Mouse (Mus musculus) neural tube, embryonic 12.5 days (tissue): ENCODE data around the gene Hsd17b2. TPM values are rescaled to one million over a fixed set of nuclear protein-coding genes. Genes with fewer than 3 reads are reported as not detected.

ENCODE experiments used
- ATAC-seq: fragments of 200-750 bp; cut with Nextera tagmentation; 2 replicates; pipeline ENCODE4 v1.8.0; 2017; ENCODE audit warnings: low read depth, mild to moderate bottlenecking, moderate TSS enrichment, moderate library complexity; ENCODE audit not compliant: low FRiP score
- H3K27ac ChIP-seq: fragments of 300-500 bp; sonication (generic); 2 replicates; pipeline ENCODE4 v1.5.1; 2016
- H3K27me3 ChIP-seq: fragments of 300-500 bp; sonication (generic); replicated peaks from 2 replicates; pipeline ENCODE4 v1.6.1; 2016; ENCODE audit warnings: mild to moderate bottlenecking
- H3K36me3 ChIP-seq: fragments of 300-500 bp; sonication (generic); 2 replicates; pipeline ENCODE4 v1.6.1; 2016; ENCODE audit warnings: mild to moderate bottlenecking
- H3K4me1 ChIP-seq: fragments of 300-500 bp; sonication (generic); 2 replicates; pipeline ENCODE4 v1.6.1; 2016
- H3K4me2 ChIP-seq: fragments of 300-500 bp; sonication (generic); replicated peaks from 2 replicates; pipeline ENCODE4 v1.6.1; 2016; ENCODE audit warnings: mild to moderate bottlenecking
- H3K4me3 ChIP-seq: fragments of 300-500 bp; sonication (generic); 2 replicates; pipeline ENCODE4 v1.5.1; 2016
- H3K9ac ChIP-seq: fragments of 300-500 bp; sonication (generic); 2 replicates; pipeline ENCODE4 v1.6.1; 2016; ENCODE audit warnings: mild to moderate bottlenecking
- H3K9me3 ChIP-seq: fragments of 300-500 bp; sonication (generic); 2 replicates; pipeline ENCODE4 v1.6.1; 2016; ENCODE audit warnings: mild to moderate bottlenecking
- WGBS: fragments of 180-500 bp; shearing (Covaris S2); methylation state at CpG from one replicate; pipeline ENCODE4 v1.1.7; 2016; 5-methylcytosine and 5-hydroxymethylcytosine counted together
- polyA plus RNA-seq: library from polyadenylated mRNA; unstranded; fragments of >200 nt; fragmentation: Nextera tagmentation; extraction: Ambion mirVana; gene quantifications from 2 replicates; pipeline ENCODE4 v1.2.1, GENCODE M21; 2016

Hsd17b2 gene
- polyA plus RNA-seq, 1 experiment from 2014 or later, result not detected

DNA sequence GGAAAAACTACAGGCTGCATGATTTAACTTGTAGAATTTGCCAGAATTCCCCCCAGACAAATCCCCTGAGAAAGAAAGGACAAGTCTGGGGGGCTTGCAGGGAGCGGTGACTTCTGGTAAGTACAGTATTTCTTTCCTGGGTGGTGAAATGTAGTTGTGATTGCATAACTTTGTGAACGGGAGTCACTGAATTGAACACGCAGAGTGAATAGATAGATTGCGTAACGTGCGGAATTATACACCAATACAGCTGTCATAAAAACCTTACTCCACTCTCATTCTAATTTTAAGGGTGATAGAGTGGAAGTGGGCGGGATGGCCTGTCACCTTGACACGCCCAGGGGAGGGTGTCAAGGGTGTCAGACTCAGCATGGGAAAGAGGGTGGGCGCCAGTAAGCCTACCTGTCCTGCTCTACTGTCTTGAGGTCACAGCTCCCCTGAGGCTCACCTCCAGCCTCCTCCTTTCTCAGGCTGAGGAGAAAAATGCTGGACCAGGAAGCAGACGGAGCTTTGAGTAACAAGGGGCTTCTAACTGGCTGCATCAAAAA lies 17.7 kb upstream of the Hsd17b2 start:
- no peak overlapping the region for H3K9ac ChIP-seq
- no peak for ATAC-seq
- no peaks in the 10 kb centered on the region for H3K9me3 ChIP-seq
- no peak overlapping the region for H3K4me3 ChIP-seq
- H3K27ac ChIP-seq, result no peak overlapping the region
- H3K4me1 ChIP-seq, result no peaks in the 10 kb centered on the region
- no peaks in the 10 kb centered on the region for H3K27me3 ChIP-seq
- 51% methylated on average over 10 of the region's 10 CpGs for WGBS
- H3K36me3 ChIP-seq, result no peaks in the 10 kb centered on the region
- H3K4me2 ChIP-seq, result 0 out of 2 replicates have a peak overlapping the region, but pooled peaks have one; percentile 5

DNA sequence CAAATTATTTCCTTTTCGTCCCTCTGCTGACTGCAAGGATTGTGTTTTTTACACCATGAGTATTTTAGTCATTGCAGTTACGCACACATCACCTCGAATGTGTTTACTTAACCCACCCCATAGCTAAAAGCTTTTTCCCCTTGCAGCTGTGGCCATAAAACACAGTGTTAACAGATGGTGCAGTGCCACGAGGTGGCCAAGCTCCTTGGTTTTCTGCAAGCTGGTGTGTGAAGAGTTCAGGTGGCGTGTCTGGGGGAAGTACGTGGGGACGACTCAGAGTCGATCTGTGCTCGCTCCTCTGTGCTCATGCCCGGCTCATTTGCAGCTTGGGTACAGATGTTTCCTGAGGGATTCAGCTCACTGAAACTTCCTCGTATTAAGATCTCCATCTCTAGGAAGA lies 17.2 kb upstream of the Hsd17b2 start:
- Histone ChIP-seq H3K27ac (no peak overlapping the region), H3K4me2 (no peak overlapping the region), H3K4me3 (no peak overlapping the region), H3K36me3 (no peaks in the 10 kb centered on the region), H3K27me3 (no peaks in the 10 kb centered on the region), H3K9me3 (no peaks in the 10 kb centered on the region), H3K4me1 (no peaks in the 10 kb centered on the region), H3K9ac (no peak overlapping the region)
- no peak for ATAC-seq
- 53% methylated on average over 11 of the region's 11 CpGs for whole genome bisulfite sequencing

DNA sequence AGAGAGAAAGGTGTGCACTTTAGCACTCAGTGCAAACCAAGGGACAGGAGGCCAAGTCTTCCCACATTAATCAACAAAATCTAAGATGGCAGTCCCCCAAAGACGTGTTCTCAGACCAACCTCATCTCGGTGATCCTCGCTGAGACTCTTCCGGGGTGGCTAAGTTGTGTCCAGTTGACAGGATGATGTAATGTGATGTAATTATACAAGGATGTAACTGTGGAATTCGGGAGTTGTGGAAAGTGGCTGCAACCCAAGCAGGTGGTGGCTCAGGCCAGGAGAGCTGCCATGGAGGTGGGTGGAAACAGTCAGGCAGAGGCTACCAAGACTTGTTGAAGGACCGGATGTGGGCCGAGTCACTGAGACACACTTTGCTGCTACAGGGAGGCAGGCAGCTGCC lies 13.8 kb upstream of the Hsd17b2 start:
- Histone ChIP-seq H3K4me3 (no peak overlapping the region), H3K36me3 (no peaks in the 10 kb centered on the region), H3K4me1 (no peaks in the 10 kb centered on the region), H3K4me2 (no peak overlapping the region), H3K9me3 (no peaks in the 10 kb centered on the region), H3K27ac (no peak overlapping the region), H3K27me3 (no peaks in the 10 kb centered on the region), H3K9ac (no peak overlapping the region)
- no peak for ATAC-seq
- 84% methylated on average over 7 of the region's 7 CpGs for WGBS

DNA sequence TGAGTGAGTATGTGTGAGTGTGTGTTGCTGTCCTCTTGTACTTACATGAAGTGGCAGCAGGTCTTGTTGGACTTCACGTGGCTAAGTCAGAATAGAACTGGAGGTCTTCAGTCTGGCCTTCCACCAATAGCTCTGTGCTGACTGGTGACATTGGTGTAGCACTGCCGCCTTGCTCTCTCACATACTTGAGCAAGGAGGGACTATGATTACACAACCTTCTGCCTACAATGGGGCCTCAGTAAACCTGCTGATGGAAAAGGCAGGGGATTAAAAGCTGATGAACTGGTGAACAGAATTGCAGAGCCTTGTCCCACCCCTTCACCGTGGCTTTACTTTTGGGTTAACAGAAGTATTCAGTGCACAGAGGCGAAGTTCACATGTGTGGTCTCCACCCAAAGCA lies 9.6 kb upstream of the Hsd17b2 start:
- ATAC-seq, result no peak

DNA sequence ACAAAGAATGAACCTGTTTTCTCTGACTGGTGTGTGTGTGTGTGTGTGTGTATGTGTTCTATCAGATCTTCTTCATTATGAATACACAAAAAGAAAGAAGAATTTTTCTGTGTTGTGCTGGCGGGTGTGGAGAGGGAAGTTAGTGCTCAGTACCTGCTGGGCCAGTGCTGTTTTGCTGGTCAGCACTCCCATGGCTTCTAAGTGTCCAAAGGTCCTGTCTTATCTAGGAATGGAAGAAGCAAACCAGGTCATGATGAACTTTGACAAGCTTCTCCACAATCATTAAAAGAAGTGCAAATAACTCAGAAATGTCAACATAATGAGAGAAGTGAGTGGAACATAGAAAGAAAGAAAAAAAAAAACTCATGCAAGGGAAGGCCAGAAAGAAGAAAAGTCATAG lies 6.1 kb upstream of the Hsd17b2 start:
- Histone ChIP-seq H3K4me1 (no peaks in the 10 kb centered on the region), H3K27me3 (no peaks in the 10 kb centered on the region), H3K9ac (no peak overlapping the region), H3K4me2 (no peak overlapping the region), H3K4me3 (no peak overlapping the region), H3K36me3 (no peaks in the 10 kb centered on the region), H3K27ac (no peak overlapping the region), H3K9me3 (no peaks in the 10 kb centered on the region)
- WGBS, result 96% methylated on average over 1 of the region's 1 CpGs
- ATAC-seq, result no peak

More for the DNA sequence above, 9.6 kb upstream of the Hsd17b2 start:
- Histone ChIP-seq H3K27me3 (no peaks in the 10 kb centered on the region), H3K4me3 (no peak overlapping the region), H3K4me2 (no peak overlapping the region), H3K9me3 (no peaks in the 10 kb centered on the region), H3K36me3 (no peaks in the 10 kb centered on the region), H3K4me1 (no peaks in the 10 kb centered on the region), H3K27ac (no peak overlapping the region), H3K9ac (no peak overlapping the region)
- WGBS, result 90% methylated on average over 4 of the region's 4 CpGs

DNA sequence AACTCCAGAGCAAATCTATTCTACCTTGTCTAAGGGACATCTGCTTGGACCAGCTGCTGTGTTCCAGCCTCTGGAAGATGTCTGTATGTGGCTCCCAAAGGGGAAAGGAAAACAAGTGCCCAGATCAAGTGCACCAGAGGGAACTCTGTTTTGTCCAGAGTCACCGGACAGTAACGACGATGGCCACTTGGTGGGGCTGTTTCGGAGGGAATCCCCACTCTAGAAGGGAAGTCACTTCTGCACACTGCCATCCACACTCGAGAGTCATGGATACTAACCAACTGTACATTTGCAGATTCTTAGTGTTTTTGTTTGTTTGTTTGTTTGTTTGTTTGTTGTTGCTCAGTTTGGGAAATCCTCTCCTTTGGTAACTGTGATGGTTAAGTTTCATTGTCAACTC lies 4.5 kb upstream of the Hsd17b2 start:
- 47% methylated on average over 5 of the region's 5 CpGs for WGBS
- Histone ChIP-seq H3K36me3 (no peaks in the 10 kb centered on the region), H3K9me3 (no peaks in the 10 kb centered on the region), H3K4me2 (no peak overlapping the region), H3K27ac (no peak overlapping the region), H3K9ac (no peak overlapping the region), H3K4me1 (no peaks in the 10 kb centered on the region), H3K4me3 (no peak overlapping the region), H3K27me3 (no peaks in the 10 kb centered on the region)
- ATAC-seq, result no peak

DNA sequence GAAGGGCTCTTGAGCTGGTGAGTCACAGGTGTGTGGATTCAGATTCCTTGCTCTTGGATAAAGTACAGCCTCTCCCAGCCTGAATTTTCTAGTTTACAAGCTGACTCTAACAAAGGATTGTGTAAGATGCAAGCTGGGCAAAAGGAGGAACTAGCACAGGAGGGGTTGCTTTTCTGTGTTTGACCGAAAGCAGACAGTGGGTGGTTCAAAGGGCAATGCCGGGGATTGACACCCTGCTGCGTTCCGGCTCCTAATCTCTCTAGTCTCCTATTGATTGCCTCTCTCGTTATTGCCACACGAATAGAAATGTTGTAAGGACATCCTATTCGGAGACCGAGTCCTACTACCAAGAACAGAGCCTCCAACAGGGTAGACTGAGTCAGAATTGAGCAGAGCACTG lies 1.0 kb upstream of the Hsd17b2 start:
- no peaks in the 10 kb centered on the region for H3K36me3 ChIP-seq
- ATAC-seq, result no peak
- no peak overlapping the region for H3K4me3 ChIP-seq
- H3K4me2 ChIP-seq, result no peak overlapping the region
- H3K27ac ChIP-seq, result no peak overlapping the region
- 60% methylated on average over 8 of the region's 8 CpGs for WGBS
- no peak overlapping the region for H3K9ac ChIP-seq
- H3K27me3 ChIP-seq, result no peaks in the 10 kb centered on the region
- H3K4me1 ChIP-seq, result no peaks in the 10 kb centered on the region
- no peaks in the 10 kb centered on the region for H3K9me3 ChIP-seq

DNA sequence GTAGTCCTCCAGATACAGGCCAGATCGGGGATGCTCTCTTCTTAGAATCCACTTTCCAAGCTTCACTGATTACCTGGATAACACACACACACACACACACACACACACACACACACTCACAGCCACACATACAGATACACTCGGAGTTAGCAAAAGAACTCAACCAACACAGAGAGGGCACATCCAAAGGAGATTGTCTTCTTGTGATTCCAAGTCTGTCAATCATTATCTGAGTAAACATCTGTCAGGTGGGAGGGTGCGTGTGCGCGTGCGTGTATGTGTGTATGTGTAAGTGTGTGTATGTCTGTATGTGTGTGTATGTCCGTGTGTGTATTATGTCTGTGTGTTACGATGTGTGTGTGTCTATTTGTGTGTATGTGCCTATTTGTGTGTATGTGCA lies 458 bp upstream of the Hsd17b2 start:
- no peak overlapping the region for H3K4me2 ChIP-seq
- H3K4me3 ChIP-seq, result no peak overlapping the region
- H3K4me1 ChIP-seq, result no peaks in the 10 kb centered on the region
- H3K9me3 ChIP-seq, result no peaks in the 10 kb centered on the region
- H3K9ac ChIP-seq, result no peak overlapping the region
- no peak overlapping the region for H3K27ac ChIP-seq
- WGBS, result 93% methylated on average over 8 of the region's 8 CpGs
- no peaks in the 10 kb centered on the region for H3K36me3 ChIP-seq
- no peaks in the 10 kb centered on the region for H3K27me3 ChIP-seq
- no peak for ATAC-seq

DNA sequence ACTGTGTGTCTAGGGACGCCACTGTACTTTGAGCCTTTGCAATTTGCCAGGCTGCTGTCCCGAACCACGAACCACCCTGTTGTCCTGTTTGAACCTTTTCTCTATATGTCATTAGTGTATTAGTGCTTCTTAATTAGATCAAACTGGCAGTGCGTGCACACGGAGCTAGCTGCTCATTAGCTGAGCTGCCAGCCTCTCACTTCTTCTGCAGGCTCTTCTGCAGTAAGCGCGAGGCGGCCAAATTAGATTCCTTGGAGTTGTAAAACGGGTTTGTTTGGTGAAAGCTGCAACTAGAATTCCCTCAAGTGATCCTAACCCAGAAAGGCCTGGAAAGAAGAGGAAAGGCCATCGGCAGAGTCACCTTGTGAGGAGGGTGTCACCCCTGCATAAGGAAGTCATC lies 997 bp downstream of the Hsd17b2 start:
- Histone ChIP-seq H3K27me3 (no peaks in the 10 kb centered on the region), H3K36me3 (no peaks in the 10 kb centered on the region), H3K4me3 (no peak overlapping the region), H3K27ac (no peak overlapping the region), H3K9me3 (no peaks in the 10 kb centered on the region), H3K4me1 (no peaks in the 10 kb centered on the region), H3K9ac (no peak overlapping the region), H3K4me2 (no peak overlapping the region)
- no peak for ATAC-seq
- WGBS, result 48% methylated on average over 10 of the region's 10 CpGs

DNA sequence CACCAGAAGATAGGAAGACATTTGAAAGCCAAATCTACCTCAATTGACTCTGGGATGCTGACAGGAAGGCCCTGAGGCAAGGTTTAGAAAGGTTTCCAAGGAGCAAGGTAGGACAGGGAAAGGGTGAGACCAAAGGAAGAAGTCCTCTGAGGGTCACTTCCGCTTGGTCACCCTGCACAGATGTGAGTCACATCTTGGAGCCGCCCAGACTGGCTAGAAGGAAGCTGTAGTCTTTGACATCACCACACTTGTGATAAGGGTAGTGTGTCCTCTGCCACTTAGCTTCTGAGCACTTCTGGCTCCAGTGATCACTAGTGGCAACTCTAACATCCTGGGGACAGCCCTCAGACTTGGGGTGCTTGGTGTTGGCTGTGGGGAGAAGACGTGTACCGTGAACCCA lies 4.4 kb downstream of the Hsd17b2 start:
- Histone ChIP-seq H3K4me3 (no peak overlapping the region), H3K4me1 (no peaks in the 10 kb centered on the region), H3K9me3 (no peaks in the 10 kb centered on the region), H3K4me2 (no peak overlapping the region), H3K27me3 (no peaks in the 10 kb centered on the region), H3K36me3 (no peaks in the 10 kb centered on the region), H3K27ac (no peak overlapping the region), H3K9ac (no peak overlapping the region)
- WGBS, result 93% methylated on average over 4 of the region's 4 CpGs
- no peak for ATAC-seq

DNA sequence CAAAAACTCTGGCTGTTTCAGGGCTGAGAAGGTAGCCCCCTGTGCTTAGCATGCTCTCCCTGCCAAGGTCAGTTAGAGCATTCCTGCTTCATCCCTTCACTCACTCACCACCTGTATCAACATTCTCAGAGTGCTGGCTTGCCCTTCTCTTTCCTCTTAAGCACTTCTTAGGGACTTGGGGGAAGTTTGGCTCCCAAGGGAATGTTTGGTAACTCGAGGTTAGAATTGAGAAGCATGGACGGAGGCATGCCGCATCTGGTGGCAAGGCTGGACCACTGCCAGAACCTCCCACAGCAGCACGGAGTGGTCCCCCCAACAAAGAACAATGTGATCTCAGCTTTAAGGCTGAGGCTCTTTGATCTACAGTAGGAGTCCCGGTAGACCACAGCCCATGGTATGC lies 10.5 kb downstream of the Hsd17b2 start:
- no peaks in the 10 kb centered on the region for H3K4me1 ChIP-seq
- no peak overlapping the region for H3K27ac ChIP-seq
- no peaks in the 10 kb centered on the region for H3K9me3 ChIP-seq
- H3K4me3 ChIP-seq, result no peak overlapping the region
- H3K4me2 ChIP-seq, result no peak overlapping the region
- no peak for ATAC-seq
- H3K9ac ChIP-seq, result no peak overlapping the region
- no peaks in the 10 kb centered on the region for H3K27me3 ChIP-seq
- 50% methylated on average over 5 of the region's 5 CpGs for WGBS
- H3K36me3 ChIP-seq, result no peaks in the 10 kb centered on the region

DNA sequence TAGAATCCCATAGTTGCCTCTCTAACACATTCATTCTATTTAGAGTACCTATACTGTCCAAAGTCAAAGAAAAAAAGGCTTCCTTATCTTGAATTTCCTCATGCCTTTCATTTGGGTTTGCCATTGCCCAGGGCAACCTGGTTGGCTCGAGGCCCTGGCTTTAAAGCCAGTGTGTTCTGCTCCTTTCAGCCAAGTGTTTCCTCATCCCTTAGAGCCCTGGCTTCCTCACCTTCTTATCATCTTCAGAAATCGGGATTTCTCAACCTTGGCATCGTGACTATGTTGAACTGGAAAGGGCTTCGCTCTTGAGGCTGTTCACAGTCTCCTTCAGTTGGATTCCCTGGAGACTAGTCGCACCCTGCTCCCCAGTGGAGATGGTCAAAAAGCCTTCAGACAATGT lies 12.9 kb downstream of the Hsd17b2 start:
- Histone ChIP-seq H3K4me3 (no peak overlapping the region), H3K9me3 (no peaks in the 10 kb centered on the region), H3K27me3 (no peaks in the 10 kb centered on the region), H3K27ac (no peak overlapping the region), H3K36me3 (no peaks in the 10 kb centered on the region), H3K4me2 (no peak overlapping the region), H3K4me1 (no peaks in the 10 kb centered on the region), H3K9ac (no peak overlapping the region)
- 85% methylated on average over 5 of the region's 5 CpGs for WGBS
- ATAC-seq, result no peak

DNA sequence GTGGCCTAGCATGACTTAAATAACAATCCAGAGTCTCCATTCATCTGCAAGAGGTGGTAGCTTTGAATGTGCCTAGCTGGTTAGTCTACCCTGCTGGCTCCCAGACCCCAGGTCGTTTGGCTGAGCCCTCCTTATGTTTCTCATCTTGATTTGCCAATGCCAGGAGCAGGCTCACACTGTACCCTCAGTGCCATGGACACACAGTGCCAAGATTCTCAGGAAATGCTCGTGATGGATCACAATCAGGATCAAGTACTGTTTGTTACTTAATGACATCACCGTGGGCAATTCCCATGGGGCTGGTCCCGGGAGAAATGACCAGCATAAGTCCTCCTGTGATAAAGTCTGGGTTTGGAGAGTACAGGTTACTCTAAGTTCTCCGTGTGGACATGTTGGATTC lies 14.2 kb downstream of the Hsd17b2 start:
- Histone ChIP-seq H3K4me3 (no peak overlapping the region), H3K27ac (no peak overlapping the region), H3K9ac (no peak overlapping the region), H3K4me1 (no peaks in the 10 kb centered on the region), H3K27me3 (no peaks in the 10 kb centered on the region), H3K36me3 (no peaks in the 10 kb centered on the region), H3K4me2 (no peak overlapping the region), H3K9me3 (no peaks in the 10 kb centered on the region)
- ATAC-seq, result no peak
- WGBS, result 80% methylated on average over 5 of the region's 5 CpGs
